Mouse (Mus musculus) limb, embryonic 11.5 days (tissue): ENCODE measurements around the gene Ppfia4. TPM values are rescaled to one million over a fixed set of nuclear protein-coding genes. Genes with fewer than 3 reads are reported as not detected.

Source experiments
- ATAC-seq: fragments of 200-750 bp; cut with Nextera tagmentation; 2 replicates; pipeline ENCODE4 v1.8.0; 2017; ENCODE audit warnings: low read depth; ENCODE audit not compliant: insufficient number of reproducible peaks, low FRiP score, low TSS enrichment
- DNase-seq: peaks from one replicate; pipeline ENCODE4 v3.0.0-alpha.2; 2015; ENCODE audit warnings: low spot score
- H3K27ac ChIP-seq: fragments of 300-500 bp; sonication (generic); replicated peaks from 2 replicates; pipeline ENCODE4 v1.5.1; 2014; ENCODE audit warnings: low read depth, mild to moderate bottlenecking, low read length
- H3K27me3 ChIP-seq: fragments of 300-500 bp; sonication (generic); 2 replicates; pipeline ENCODE4 v1.6.1; 2014; ENCODE audit warnings: mild to moderate bottlenecking, low read length, mixed read lengths; ENCODE audit not compliant: control insufficient read depth, insufficient read depth
- H3K36me3 ChIP-seq: fragments of 300-500 bp; sonication (generic); 2 replicates; pipeline ENCODE4 v1.6.1; 2014; ENCODE audit warnings: mild to moderate bottlenecking, low read length, moderate library complexity, mixed read lengths; ENCODE audit not compliant: control insufficient read depth, insufficient read depth
- H3K4me1 ChIP-seq: fragments of 300-500 bp; sonication (generic); 2 replicates; pipeline ENCODE4 v1.6.1; 2014; ENCODE audit warnings: low read length, mixed read lengths; ENCODE audit not compliant: control insufficient read depth, insufficient read depth
- H3K4me2 ChIP-seq: fragments of 300-500 bp; sonication (generic); 2 replicates; pipeline ENCODE4 v1.6.1; 2014; ENCODE audit warnings: low read depth, mild to moderate bottlenecking, moderate library complexity; ENCODE audit not compliant: severe bottlenecking
- H3K4me3 ChIP-seq: fragments of 300-500 bp; sonication (generic); 2 replicates; pipeline ENCODE4 v1.5.1; 2014; ENCODE audit warnings: low read depth, low read length
- H3K9ac ChIP-seq: fragments of 300-500 bp; sonication (generic); 2 replicates; pipeline ENCODE4 v1.6.1; 2014; ENCODE audit warnings: mild to moderate bottlenecking, low read length
- H3K9me3 ChIP-seq: fragments of 300-500 bp; sonication (generic); 2 replicates; pipeline ENCODE4 v1.6.1; 2016; ENCODE audit warnings: low read length; ENCODE audit not compliant: control insufficient read depth
- WGBS: fragments of 180-500 bp; shearing (Covaris S2); extraction: QIAGEN DNeasy Blood & Tissue Kit; methylation state at CpG from one replicate; pipeline ENCODE4 v1.1.7; 2014; 5-methylcytosine and 5-hydroxymethylcytosine counted together
- polyA plus RNA-seq: library from polyadenylated mRNA; unstranded; fragments of >200 nt; fragmentation: Nextera tagmentation; extraction: Ambion mirVana; gene quantifications from 2 replicates; pipeline ENCODE4 v1.2.1, GENCODE M21; 2014

Gene Ppfia4
- polyA plus RNA-seq, 1 experiment from 2014 or later, result 2.3 TPM

DNA sequence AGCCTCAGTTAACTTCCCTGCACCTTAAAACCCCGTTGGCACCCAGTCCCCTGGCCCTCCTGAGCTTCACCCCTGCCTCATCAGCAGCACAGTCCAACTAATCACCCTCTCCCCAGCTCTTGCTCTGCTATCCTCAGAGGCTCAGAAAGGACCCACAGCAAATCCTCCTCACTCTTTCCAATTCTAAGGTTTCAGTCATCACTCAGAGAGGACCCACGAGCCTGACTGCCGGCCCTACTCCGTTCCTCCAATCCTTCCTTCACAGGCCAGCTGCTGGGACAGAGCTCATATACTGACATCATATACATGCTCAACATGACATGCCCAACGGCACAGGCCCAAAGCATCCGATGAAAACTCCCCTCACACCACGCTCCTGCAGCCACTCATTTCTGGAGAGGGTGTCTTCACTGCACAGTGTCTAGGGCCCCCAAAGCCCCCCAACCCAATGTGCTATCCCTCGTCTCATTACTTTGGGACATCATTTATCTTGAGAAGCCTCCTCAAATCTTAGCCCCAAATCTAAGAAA lies 10.1 kb upstream of the Ppfia4 start:
- DNase-seq, result no peak
- Histone ChIP-seq H3K27ac (no peak overlapping the region), H3K4me2 (no peak overlapping the region; the same call in 1 of the 2 replicates), H3K9ac (no peak overlapping the region), H3K27me3 (no peaks in the 10 kb centered on the region), H3K9me3 (no peaks in the 10 kb centered on the region), H3K4me1 (peaks cover 3% of the 10 kb centered on the region; the same call in 1 of the 2 replicates), H3K36me3 (peaks cover 8% of the 10 kb centered on the region; the same call in 1 of the 2 replicates), H3K4me3 (no peak overlapping the region)
- WGBS, result 80% methylated on average over 8 of the region's 8 CpGs
- no peak for ATAC-seq

GRCm38 (mm10) chr1:134342278-134342664 lies 9.5 kb upstream of the Ppfia4 start:
- ATAC-seq, result no peak
- no peak overlapping the region for H3K9ac ChIP-seq
- WGBS, result 55% methylated on average over 2 of the region's 2 CpGs
- no peaks in the 10 kb centered on the region for H3K9me3 ChIP-seq
- H3K4me3 ChIP-seq, result no peak overlapping the region
- peaks cover 5% of the 10 kb centered on the region; the same call in 1 of the 2 replicates for H3K36me3 ChIP-seq
- no peak for DNase-seq
- no peak overlapping the region for H3K27ac ChIP-seq
- H3K4me2 ChIP-seq, result no peak overlapping the region
- no peaks in the 10 kb centered on the region for H3K27me3 ChIP-seq
- peaks cover 3% of the 10 kb centered on the region; the same call in 1 of the 2 replicates for H3K4me1 ChIP-seq

DNA sequence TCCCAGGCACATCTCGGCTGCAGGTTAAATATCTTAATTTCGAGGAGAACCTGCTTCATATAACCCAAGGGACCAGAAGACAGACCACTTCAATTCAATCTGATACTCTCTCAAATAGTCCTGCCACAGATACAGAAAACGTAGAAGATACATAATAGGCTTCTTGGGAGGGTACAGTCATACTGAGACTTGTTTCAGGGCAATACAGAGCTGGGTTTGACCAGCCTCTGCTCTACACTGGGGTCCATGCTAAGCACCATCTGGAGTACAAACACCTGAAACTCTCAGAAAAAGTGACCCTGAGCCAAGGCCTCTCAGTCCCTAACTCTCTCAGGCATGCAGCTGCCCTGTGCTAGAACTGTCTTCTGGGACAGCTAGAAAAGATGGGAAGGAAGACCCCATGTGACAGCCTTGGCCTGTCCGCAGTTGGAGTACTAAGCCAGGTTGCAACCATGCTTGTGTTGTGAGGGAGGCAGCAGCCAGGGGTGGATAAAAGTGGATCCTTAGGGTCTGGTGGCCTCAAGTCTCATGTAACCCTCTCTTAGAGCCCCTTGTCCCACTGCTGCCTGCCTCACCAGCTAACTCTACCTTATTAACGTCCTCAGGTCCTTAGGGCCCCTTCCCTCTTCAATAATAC lies 9.0 kb upstream of the Ppfia4 start:
- 79% methylated on average over 5 of the region's 5 CpGs for WGBS
- Histone ChIP-seq H3K9me3 (no peaks in the 10 kb centered on the region), H3K27me3 (no peaks in the 10 kb centered on the region), H3K27ac (no peak overlapping the region), H3K4me3 (no peak overlapping the region), H3K36me3 (peaks cover 5% of the 10 kb centered on the region; the same call in 1 of the 2 replicates), H3K4me1 (peaks cover 3% of the 10 kb centered on the region; the same call in 1 of the 2 replicates), H3K4me2 (no peak overlapping the region), H3K9ac (no peak overlapping the region)
- DNase-seq (no peak), ATAC-seq (no peak)

DNA sequence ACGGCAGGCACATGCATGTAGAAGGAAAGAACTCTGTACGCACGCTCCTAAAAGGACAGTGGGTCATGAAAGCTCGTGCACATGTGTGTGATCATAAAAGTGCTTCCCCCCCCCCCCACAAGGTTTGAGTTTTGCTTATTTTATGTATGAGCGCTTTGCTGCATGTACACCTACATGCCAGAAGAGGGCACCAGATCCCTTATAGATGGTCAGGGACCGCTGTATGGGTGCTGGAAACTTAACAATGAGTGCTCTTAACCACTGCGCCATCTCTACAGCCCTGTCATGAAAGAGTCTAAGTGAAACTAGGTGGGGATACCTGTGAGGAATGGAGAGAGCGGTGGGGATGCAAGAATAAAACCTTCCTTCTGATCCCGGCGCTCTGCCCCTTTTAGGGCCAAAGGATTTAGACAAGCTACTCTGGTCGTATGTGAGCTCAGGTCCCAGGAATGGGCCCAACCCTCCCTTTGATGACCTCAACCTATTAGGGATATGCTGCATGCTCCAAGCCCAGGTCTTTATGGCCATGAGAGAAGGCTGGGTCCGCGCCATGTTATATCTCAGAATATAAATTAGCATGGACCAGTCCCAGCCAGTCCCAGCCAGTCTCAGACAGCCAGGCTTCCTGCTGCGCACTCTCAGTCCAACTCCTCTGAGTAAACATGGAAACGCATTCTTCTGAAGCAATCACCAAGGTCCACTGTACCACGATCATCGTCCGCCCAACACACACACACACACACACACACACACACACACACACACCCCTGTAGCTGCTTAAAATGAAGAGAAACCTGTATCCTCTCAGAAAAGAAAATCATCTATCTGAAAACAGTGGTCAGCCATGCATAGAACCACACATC lies 7.3 kb upstream of the Ppfia4 start:
- ATAC-seq, result no peak
- H3K4me3 ChIP-seq, result no peak overlapping the region
- 94% methylated on average over 18 of the region's 18 CpGs for WGBS
- no peak for DNase-seq
- no peak overlapping the region for H3K27ac ChIP-seq
- H3K9me3 ChIP-seq, result no peaks in the 10 kb centered on the region
- peaks cover 3% of the 10 kb centered on the region; the same call in 1 of the 2 replicates for H3K4me1 ChIP-seq
- H3K27me3 ChIP-seq, result no peaks in the 10 kb centered on the region
- no peaks in the 10 kb centered on the region for H3K36me3 ChIP-seq
- H3K4me2 ChIP-seq, result no peak overlapping the region
- no peak overlapping the region for H3K9ac ChIP-seq

- H3K27ac ChIP-seq, result no peak overlapping the region
- H3K4me1 ChIP-seq, result peaks cover 3% of the 10 kb centered on the region; the same call in 1 of the 2 replicates
- DNase-seq (no peak), ATAC-seq (no peak)
- WGBS, result 90% methylated on average over 7 of the region's 7 CpGs
- H3K27me3 ChIP-seq, result no peaks in the 10 kb centered on the region
- no peaks in the 10 kb centered on the region for H3K9me3 ChIP-seq
- no peak overlapping the region for H3K9ac ChIP-seq
- no peak overlapping the region for H3K4me3 ChIP-seq
- H3K4me2 ChIP-seq, result no peak overlapping the region
- H3K36me3 ChIP-seq, result no peaks in the 10 kb centered on the region
These were observed 6.4 kb upstream of the Ppfia4 start for GRCm38 (mm10) chr1:134339162-134339561.

DNA sequence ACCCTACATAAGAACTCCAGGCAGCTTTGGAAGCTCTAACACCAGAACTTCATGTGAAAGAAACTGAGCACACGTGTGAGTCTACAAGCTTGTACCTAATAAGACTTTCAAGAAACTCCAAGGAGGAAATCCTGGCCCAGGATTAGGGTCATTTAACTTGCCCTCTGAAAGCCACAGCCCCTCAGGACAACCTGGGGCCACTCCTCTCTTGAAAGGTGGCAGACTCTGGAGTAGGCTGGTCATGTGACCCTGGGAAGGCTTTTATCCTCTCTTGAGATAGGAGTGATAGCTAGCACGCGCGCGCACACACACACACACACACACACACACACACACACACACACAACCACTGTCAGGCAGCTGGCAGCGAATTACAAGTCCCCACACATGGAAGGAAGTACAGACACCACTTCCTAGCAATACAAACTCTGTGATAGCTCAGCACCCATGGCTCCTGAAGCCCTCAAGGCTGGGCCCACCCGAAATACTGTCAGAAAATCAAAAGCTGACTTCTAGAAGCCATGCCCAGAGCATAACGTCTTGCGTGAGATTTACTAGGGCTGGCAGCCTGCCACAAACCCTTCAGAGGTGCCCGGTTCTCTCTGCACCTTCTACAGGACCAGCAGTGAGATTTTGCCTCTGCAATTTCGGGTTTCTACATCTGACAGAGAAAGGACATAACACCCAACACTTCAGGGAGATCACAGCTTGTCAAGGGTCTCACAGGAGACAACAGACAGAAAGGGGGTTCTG lies 4.4 kb upstream of the Ppfia4 start:
- Histone ChIP-seq H3K27ac (no peak overlapping the region), H3K4me2 (no peak overlapping the region), H3K9me3 (no peaks in the 10 kb centered on the region), H3K4me3 (no peak overlapping the region), H3K9ac (no peak overlapping the region), H3K27me3 (no peaks in the 10 kb centered on the region), H3K36me3 (no peaks in the 10 kb centered on the region), H3K4me1 (no peaks in the 10 kb centered on the region)
- WGBS, result 90% methylated on average over 11 of the region's 11 CpGs
- ATAC-seq, result no peak
- DNase-seq, result no peak

DNA sequence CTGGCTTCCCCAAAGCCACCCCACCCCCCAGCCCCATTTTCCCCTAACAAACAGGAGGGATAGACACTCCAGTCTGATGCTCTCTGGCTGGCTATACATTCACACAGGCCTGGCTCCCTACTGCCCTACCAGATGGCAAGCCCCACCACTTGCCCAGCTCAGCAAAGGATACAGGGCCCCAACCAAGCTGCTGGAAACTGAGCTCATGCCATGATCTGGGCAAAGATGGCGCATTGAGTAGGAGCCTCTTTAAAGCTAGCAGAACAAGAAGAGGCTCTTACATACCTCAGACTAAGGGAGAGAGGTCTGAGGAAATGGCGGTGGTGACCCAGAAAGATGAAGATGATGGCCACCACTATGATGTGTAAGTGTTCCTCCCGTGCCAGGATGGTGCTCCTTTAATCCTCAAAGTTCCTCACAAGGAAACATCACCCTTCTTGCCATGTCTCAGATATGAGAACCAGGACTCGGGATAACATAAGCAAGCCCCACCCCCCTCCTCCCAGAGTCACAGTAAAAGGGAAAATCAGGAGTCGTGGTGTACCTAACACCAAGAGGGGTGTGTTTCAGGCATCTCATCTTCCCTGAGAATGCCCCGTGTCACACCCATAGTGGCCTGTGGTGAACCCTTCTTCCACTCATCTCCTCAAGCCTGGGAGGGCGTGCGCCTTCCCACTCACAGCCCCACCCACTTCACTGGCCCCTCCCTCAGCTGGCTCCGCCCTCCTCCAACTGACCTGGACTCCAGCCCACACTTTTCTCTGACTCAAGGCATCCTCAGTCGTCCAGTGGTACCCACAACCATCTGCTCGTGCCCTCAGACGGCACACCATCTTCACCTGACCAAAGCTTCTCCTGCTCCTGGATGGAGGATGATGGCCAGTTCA lies 3.4 kb upstream of the Ppfia4 start:
- WGBS, result 78% methylated on average over 12 of the region's 12 CpGs
- Histone ChIP-seq H3K4me2 (no peak overlapping the region), H3K27ac (no peak overlapping the region), H3K9me3 (no peaks in the 10 kb centered on the region), H3K4me1 (no peaks in the 10 kb centered on the region), H3K27me3 (no peaks in the 10 kb centered on the region), H3K4me3 (no peak overlapping the region), H3K36me3 (no peaks in the 10 kb centered on the region), H3K9ac (no peak overlapping the region)
- ATAC-seq (no peak), DNase-seq (no peak)
